Mouse (Mus musculus): ENCODE data around the gene Zfp747. TPM values are rescaled to one million over a fixed set of nuclear protein-coding genes. Genes with fewer than 3 reads are reported as not detected.

Zfp747 gene
- polyA plus RNA-seq, 1 experiment = 7.2 TPM

DNA sequence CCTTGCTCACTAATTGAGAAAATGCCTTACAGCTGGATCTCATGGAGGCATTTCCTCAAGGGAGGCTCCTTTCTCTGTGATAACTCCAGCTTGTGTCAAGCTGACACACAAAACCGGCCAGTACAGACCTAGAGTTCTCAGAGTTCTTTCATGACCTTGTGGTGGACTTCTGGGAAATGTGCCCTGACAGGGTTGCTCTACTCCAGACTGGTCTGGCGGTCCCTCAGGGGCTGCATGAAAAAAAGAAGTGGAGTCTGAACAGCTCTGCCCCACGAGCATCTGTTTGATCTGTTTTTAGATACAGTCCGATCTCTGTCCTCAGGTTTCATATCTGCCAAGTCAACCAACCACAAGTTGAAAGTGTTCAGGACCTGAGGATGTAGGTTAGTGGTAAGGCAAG lies 38.2 kb downstream of the Zfp747 start:
- no peak for DNase-seq (ENCODE audit: low read depth in 1 of 2, low spot score in 2 of 2)
- Histone ChIP-seq H3K4me3 (ENCODE audit: extremely low read depth, insufficient read depth, insufficient read length) (no peak overlapping the region), H3K27me3 (ENCODE audit: control insufficient read depth, insufficient read depth, low read length) (no peaks in the 10 kb centered on the region), H3K4me1 (ENCODE audit: control insufficient read depth, insufficient read depth, insufficient read length) (no peaks in the 10 kb centered on the region), H3K36me3 (ENCODE audit: control insufficient read depth, insufficient read depth, low read length) (peaks cover 10% of the 10 kb centered on the region), H3K27ac (ENCODE audit: insufficient read depth, low read length) (no peak overlapping the region)
- 17% methylated on average over 4 of the region's 4 CpGs for WGBS
- TF ChIP-seq POLR2A (IDR thresholded peaks at IDR 0.05; ENCODE audit: low read depth, low read length) = no peak
- TF ChIP-seq CTCF (IDR thresholded peaks at IDR 0.05; ENCODE audit: extremely low read depth, insufficient read depth, insufficient read length, insufficient replicate concordance) = no peak

DNA sequence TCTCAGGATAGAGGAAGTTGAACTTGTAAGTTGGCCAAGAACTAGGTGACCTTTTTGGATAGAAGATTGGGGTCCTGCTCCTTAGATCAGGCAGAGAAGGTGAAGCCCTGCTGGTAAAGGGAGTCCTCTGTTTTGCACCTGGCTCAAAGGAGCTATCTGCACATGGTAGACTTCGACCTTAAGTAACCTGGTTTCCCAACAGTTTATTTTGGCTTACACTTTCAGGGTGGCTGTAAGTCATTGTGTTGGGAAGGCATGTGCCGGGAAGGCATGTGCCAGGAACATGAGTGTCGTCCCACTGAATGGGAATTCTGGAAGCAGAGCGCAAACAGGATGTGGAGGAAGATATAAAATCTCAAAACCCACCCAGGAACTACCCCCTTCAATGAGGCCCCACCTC lies 40.2 kb downstream of the Zfp747 start:
- TF ChIP-seq CTCF (IDR thresholded peaks at IDR 0.05; ENCODE audit: extremely low read depth, insufficient read depth, insufficient read length, insufficient replicate concordance) = no peak
- TF ChIP-seq POLR2A (IDR thresholded peaks at IDR 0.05; ENCODE audit: low read depth, low read length) = no peak
- H3K27me3 ChIP-seq (ENCODE audit: control insufficient read depth, insufficient read depth, low read length) = no peaks in the 10 kb centered on the region
- peaks cover 10% of the 10 kb centered on the region for H3K36me3 ChIP-seq (ENCODE audit: control insufficient read depth, insufficient read depth, low read length)
- no peak overlapping the region for H3K27ac ChIP-seq (ENCODE audit: insufficient read depth, low read length)
- H3K4me3 ChIP-seq (ENCODE audit: extremely low read depth, insufficient read depth, insufficient read length) = no peak overlapping the region
- H3K4me1 ChIP-seq (ENCODE audit: control insufficient read depth, insufficient read depth, insufficient read length) = no peaks in the 10 kb centered on the region
- no peak for DNase-seq (ENCODE audit: low read depth in 1 of 2, low spot score in 2 of 2)
- 90% methylated on average over 4 of the region's 4 CpGs for WGBS

DNA sequence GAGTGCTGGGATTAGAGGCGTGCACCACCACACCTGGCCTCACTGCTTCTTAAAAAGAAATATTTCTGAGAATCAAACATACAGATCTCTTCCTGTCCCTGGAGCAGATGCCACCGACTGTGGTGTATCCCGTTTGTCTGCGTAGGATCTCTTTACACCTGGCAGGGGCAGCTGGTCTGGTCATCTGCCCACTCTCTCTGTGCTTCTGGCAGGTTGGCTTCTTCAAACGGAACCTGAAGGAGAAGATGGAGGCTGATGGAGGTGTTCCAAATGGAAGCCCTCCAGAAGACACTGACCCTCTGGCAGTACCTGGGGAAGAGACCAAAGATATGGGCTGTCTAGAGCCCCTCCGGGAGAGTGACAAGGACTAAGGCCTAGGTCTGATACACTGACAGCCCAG lies 42.6 kb downstream of the Zfp747 start:
- no peaks in the 10 kb centered on the region for H3K4me1 ChIP-seq (ENCODE audit: control insufficient read depth, insufficient read depth, insufficient read length)
- no peak overlapping the region for H3K4me3 ChIP-seq (ENCODE audit: extremely low read depth, insufficient read depth, insufficient read length)
- peaks cover 25% of the 10 kb centered on the region for H3K36me3 ChIP-seq (ENCODE audit: control insufficient read depth, insufficient read depth, low read length)
- no peak for DNase-seq (ENCODE audit: low read depth in 1 of 2, low spot score in 2 of 2)
- H3K27ac ChIP-seq (ENCODE audit: insufficient read depth, low read length) = no peak overlapping the region
- TF ChIP-seq CTCF (IDR thresholded peaks at IDR 0.05; ENCODE audit: extremely low read depth, insufficient read depth, insufficient read length, insufficient replicate concordance) (no peak), POLR2A (IDR thresholded peaks at IDR 0.05; ENCODE audit: low read depth, low read length) (no peak)
- 91% methylated on average over 6 of the region's 6 CpGs for WGBS
- H3K27me3 ChIP-seq (ENCODE audit: control insufficient read depth, insufficient read depth, low read length) = no peaks in the 10 kb centered on the region

DNA sequence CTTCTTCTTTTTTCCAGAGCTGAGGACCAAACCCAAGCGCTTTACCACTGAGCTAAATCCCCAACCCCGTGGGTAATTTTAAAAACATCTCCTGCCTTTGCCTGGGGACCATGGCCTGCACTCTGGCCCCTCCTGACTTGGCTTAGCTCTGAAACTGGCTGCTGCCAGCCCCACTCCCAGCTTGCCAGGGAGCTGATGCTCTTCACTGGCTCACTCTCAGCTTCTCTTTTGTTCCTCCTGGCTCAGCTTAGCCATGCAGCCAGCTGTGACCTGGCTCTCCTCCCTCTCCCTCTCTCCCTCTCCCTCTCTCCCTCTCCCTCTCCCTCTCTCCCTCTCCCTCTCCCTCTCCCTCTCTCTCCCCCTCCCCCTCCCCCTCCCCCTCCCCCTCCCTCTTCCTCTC lies 49.2 kb downstream of the Zfp747 start:
- no peak for TF ChIP-seq POLR2A (IDR thresholded peaks at IDR 0.05; ENCODE audit: low read depth, low read length)
- no peak for TF ChIP-seq CTCF (IDR thresholded peaks at IDR 0.05; ENCODE audit: extremely low read depth, insufficient read depth, insufficient read length, insufficient replicate concordance)
- H3K27ac ChIP-seq (ENCODE audit: insufficient read depth, low read length) = no peak overlapping the region
- WGBS = 69% methylated on average over 2 of the region's 2 CpGs
- H3K36me3 ChIP-seq (ENCODE audit: control insufficient read depth, insufficient read depth, low read length) = peaks cover 43% of the 10 kb centered on the region
- DNase-seq (ENCODE audit: low read depth in 1 of 2, low spot score in 2 of 2) = no peak
- no peaks in the 10 kb centered on the region for H3K27me3 ChIP-seq (ENCODE audit: control insufficient read depth, insufficient read depth, low read length)
- no peaks in the 10 kb centered on the region for H3K4me1 ChIP-seq (ENCODE audit: control insufficient read depth, insufficient read depth, insufficient read length)
- H3K4me3 ChIP-seq (ENCODE audit: extremely low read depth, insufficient read depth, insufficient read length) = no peak overlapping the region

DNA sequence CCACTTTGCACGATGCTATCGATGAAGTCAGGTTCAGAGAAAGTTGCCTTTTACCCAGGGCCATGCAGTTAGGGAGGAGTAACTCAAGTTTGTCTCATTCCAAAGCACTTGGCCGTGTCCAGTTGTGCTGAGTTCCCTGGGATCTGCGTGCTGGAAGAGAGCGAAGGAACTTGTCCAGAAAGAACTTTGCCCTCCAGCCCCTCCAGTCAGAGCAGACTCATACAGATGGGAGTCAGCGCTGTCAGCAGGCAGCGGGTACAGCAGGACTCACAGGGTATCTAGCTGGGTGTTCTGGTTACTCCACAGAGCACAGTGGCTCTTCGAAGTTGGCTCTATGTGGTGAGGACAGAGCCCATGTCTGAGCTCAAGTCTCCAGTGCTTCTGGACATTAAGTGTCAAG lies 50.3 kb downstream of the Zfp747 start:
- no peak for TF ChIP-seq CTCF (IDR thresholded peaks at IDR 0.05; ENCODE audit: extremely low read depth, insufficient read depth, insufficient read length, insufficient replicate concordance)
- no peak for TF ChIP-seq POLR2A (IDR thresholded peaks at IDR 0.05; ENCODE audit: low read depth, low read length)
- H3K4me3 ChIP-seq (ENCODE audit: extremely low read depth, insufficient read depth, insufficient read length) = no peak overlapping the region
- H3K27ac ChIP-seq (ENCODE audit: insufficient read depth, low read length) = no peak overlapping the region
- H3K4me1 ChIP-seq (ENCODE audit: control insufficient read depth, insufficient read depth, insufficient read length) = no peaks in the 10 kb centered on the region
- peaks cover 43% of the 10 kb centered on the region for H3K36me3 ChIP-seq (ENCODE audit: control insufficient read depth, insufficient read depth, low read length)
- WGBS = 92% methylated on average over 8 of the region's 8 CpGs
- H3K27me3 ChIP-seq (ENCODE audit: control insufficient read depth, insufficient read depth, low read length) = no peaks in the 10 kb centered on the region
- no peak for DNase-seq (ENCODE audit: low read depth in 1 of 2, low spot score in 2 of 2)

DNA sequence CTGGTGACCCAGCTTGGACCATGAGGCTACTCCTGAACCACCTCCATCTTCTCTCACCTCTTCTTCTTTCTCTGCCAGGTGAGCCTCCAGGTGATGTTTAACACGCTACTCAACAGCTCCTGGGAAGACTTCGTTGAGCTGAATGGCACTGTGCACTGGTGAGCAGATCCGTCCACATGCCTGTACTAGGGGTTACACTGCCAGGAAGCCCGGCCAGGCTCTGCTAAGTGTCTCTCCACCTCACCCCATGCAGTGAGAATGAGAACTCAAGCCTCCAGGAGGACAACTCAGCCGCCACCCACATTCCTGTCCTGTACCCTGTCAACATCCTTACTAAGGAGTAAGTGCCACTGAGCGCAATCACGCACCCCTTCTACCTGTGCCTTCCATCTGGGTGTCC lies 50.9 kb downstream of the Zfp747 start:
- Histone ChIP-seq H3K27ac (ENCODE audit: insufficient read depth, low read length) (no peak overlapping the region), H3K27me3 (ENCODE audit: control insufficient read depth, insufficient read depth, low read length) (no peaks in the 10 kb centered on the region), H3K4me1 (ENCODE audit: control insufficient read depth, insufficient read depth, insufficient read length) (no peaks in the 10 kb centered on the region), H3K36me3 (ENCODE audit: control insufficient read depth, insufficient read depth, low read length) (peaks cover 43% of the 10 kb centered on the region), H3K4me3 (ENCODE audit: extremely low read depth, insufficient read depth, insufficient read length) (no peak overlapping the region)
- DNase-seq (ENCODE audit: low read depth in 1 of 2, low spot score in 2 of 2) = no peak
- WGBS = 91% methylated on average over 7 of the region's 7 CpGs
- no peak for TF ChIP-seq CTCF (IDR thresholded peaks at IDR 0.05; ENCODE audit: extremely low read depth, insufficient read depth, insufficient read length, insufficient replicate concordance)
- TF ChIP-seq POLR2A (IDR thresholded peaks at IDR 0.05; ENCODE audit: low read depth, low read length) = no peak

Other genes with a start within 250 kb of the Zfp747 start
- gene Spn, start 238.2 kb downstream of the Zfp747 start, polyA plus RNA-seq (2012; rRNA removed) = 54.6 and 56.6 TPM in 2 replicates
- 22.7 and 26.4 TPM in 2 replicates for gene Cd2bp2, start 180.0 kb downstream of the Zfp747 start, polyA plus RNA-seq (2012; rRNA removed)
- 33.0 and 34.3 TPM in 2 replicates for gene Tbc1d10b, start 167.6 kb downstream of the Zfp747 start, polyA plus RNA-seq (2012; rRNA removed)
- gene Mylpf, start 167.2 kb downstream of the Zfp747 start, polyA plus RNA-seq (2012; rRNA removed) = 1.2 and 5.2 TPM in 2 replicates
- 9.2 and 12.9 TPM in 2 replicates for gene Zfp553, start 143.0 kb downstream of the Zfp747 start, polyA plus RNA-seq (2012; rRNA removed)
- gene Sept1, start 142.9 kb downstream of the Zfp747 start, polyA plus RNA-seq (2012; rRNA removed) = 280 and 335 TPM in 2 replicates
- gene Zfp771, start 131.8 kb downstream of the Zfp747 start, polyA plus RNA-seq (2012; rRNA removed) = 35.6 and 68.3 TPM in 2 replicates
- gene Dctpp1, start 115.3 kb downstream of the Zfp747 start, polyA plus RNA-seq (2012; rRNA removed) = 30.8 and 37.5 TPM in 2 replicates
- 12.9 and 16.0 TPM in 2 replicates for gene Sephs2, start 102.0 kb downstream of the Zfp747 start, polyA plus RNA-seq (2012; rRNA removed)
- gene Itgal, start 79.8 kb downstream of the Zfp747 start, polyA plus RNA-seq (2012; rRNA removed) = 92.1 and 105 TPM in 2 replicates
- 7.8 and 12.1 TPM in 2 replicates for gene Zfp768, start 30.5 kb downstream of the Zfp747 start, polyA plus RNA-seq (2012; rRNA removed)
- gene 9130019O22Rik, start 11.1 kb upstream of the Zfp747 start, polyA plus RNA-seq (2012; rRNA removed) = 3.2 and 3.7 TPM in 2 replicates
- gene E430018J23Rik, start 17.6 kb upstream of the Zfp747 start, polyA plus RNA-seq (2012; rRNA removed) = 4.3 and 6.4 TPM in 2 replicates
- gene Zfp764, start 30.8 kb upstream of the Zfp747 start, polyA plus RNA-seq (2012; rRNA removed) = 6.1 TPM in 2 replicates
- gene Zfp688, start 46.0 kb upstream of the Zfp747 start, polyA plus RNA-seq (2012; rRNA removed) = 24.9 and 35.9 TPM in 2 replicates
- gene Zfp689, start 73.1 kb upstream of the Zfp747 start, polyA plus RNA-seq (2012; rRNA removed) = 4.1 and 6.2 TPM in 2 replicates
- 76.5 and 84.4 TPM in 2 replicates for gene Prr14, start 83.6 kb upstream of the Zfp747 start, polyA plus RNA-seq (2012; rRNA removed)
- 56.1 and 61.0 TPM in 2 replicates for gene Fbrs, start 103.1 kb upstream of the Zfp747 start, polyA plus RNA-seq (2012; rRNA removed)
- 37.7 and 38.5 TPM in 2 replicates for gene Srcap, start 135.9 kb upstream of the Zfp747 start, polyA plus RNA-seq (2012; rRNA removed)
- gene Gm42715, start 143.5 kb upstream of the Zfp747 start, polyA plus RNA-seq (2012; rRNA removed) = 12.0 and 14.6 TPM in 2 replicates
- 4.8 TPM in 2 replicates for gene Tmem265, start 185.3 kb upstream of the Zfp747 start, polyA plus RNA-seq (2012; rRNA removed)
- 79.5 and 91.4 TPM in 2 replicates for gene Phkg2, start 197.3 kb upstream of the Zfp747 start, polyA plus RNA-seq (2012; rRNA removed)
- gene Ccdc189, start 212.5 kb upstream of the Zfp747 start, polyA plus RNA-seq (2012; rRNA removed) = 1.6 and 2.2 TPM in 2 replicates
- gene Rnf40, start 212.7 kb upstream of the Zfp747 start, polyA plus RNA-seq (2012; rRNA removed) = 25.8 and 29.3 TPM in 2 replicates
- gene Zfp629, start 239.7 kb upstream of the Zfp747 start, polyA plus RNA-seq (2012; rRNA removed) = 4.9 and 5.4 TPM in 2 replicates